In the genomic region with DNA sequence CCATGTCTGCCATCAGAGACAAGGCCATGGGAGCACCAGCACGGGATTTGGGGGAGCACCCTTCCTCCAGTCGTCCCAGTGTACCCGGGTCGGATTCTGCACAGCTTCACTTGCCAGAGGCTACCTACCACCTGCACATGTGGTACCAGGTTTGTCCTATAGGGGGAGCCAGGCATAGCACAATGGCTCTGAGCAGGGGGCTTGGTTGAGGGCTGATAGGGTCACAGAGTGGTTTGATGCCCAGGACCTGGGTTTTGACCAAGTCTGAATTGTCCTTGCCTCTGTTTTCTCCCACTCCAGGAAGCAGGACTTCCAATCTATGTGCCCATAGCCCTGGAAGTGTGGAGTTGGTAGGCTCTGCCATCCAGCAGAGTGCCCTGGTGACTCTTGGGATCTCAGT, we compare ENCODE assay signal across 11 mouse cellular contexts. TPM values are rescaled to one million over a fixed set of nuclear protein-coding genes. Genes with fewer than 3 reads are reported as not detected.
A peak's percentile ranks its signal among the peaks of the same experiment; 100 is the strongest.
DNase-seq lines count a peak whose midpoint lies in the region; ATAC-seq and TF ChIP-seq lines count a peak whose summit lies in the region.
"Had no signal": no experiment of that assay in that cellular context is flagged by ENCODE, and none has a peak within 500 bp of the region (broad histone marks: within the 10 kb centered on the region; RNA-seq: fewer than 3 reads in every experiment).

No protein-coding gene starts in this region.

- H3K4me1 ChIP-seq in bone marrow, adult 2 months (ENCODE audit: control insufficient read depth, insufficient read depth, low read length): peaks cover 13% of the 10 kb centered on the region
- H3K4me1 ChIP-seq in liver, postnatal 0 days (ENCODE audit: insufficient read depth): peaks cover 51% of the 10 kb centered on the region
- peaks cover 8% of the 10 kb centered on the region; the same call in 1 of the 2 replicates for H3K4me1 ChIP-seq in hindbrain, embryonic 12.5 days

- intact Hi-C loops in left cerebral cortex, adult 2 months (cut with DNase I): no loop called here

- no peak overlapping the region for H3K4me3 ChIP-seq in left cerebral cortex, adult 2 months
- H3K4me3 ChIP-seq in bone marrow, adult 2 months (replicated peaks; ENCODE audit: control insufficient read depth, low read depth, low read length): peak overlapping the region; percentile 2
- peak overlapping the region; percentile 67 for H3K4me3 ChIP-seq in liver, postnatal 0 days (ENCODE audit: low read depth, low read length)
- no peak overlapping the region for H3K4me3 ChIP-seq in hindbrain, embryonic 12.5 days
- H3K4me3 ChIP-seq: embryonic facial prominence, embryonic 13.5 days; limb, embryonic 13.5 days had no signal

- peak; percentile 53 for TF ChIP-seq CTCF in left cerebral cortex, adult 2 months (IDR thresholded peaks at IDR 0.05)
- peak; percentile 72 for TF ChIP-seq CTCF in bone marrow, adult 2 months (IDR thresholded peaks at IDR 0.05; ENCODE audit: control insufficient read depth, insufficient read depth, low read length)
- TF ChIP-seq CTCF in liver, postnatal 0 days (IDR thresholded peaks at IDR 0.05; ENCODE audit: low read depth): peak; percentile 84

- H3K36me3 ChIP-seq in liver, postnatal 0 days (replicated peaks; ENCODE audit: insufficient read depth, low read length): peaks cover 54% of the 10 kb centered on the region
- no peaks in the 10 kb centered on the region for H3K36me3 ChIP-seq in hindbrain, embryonic 12.5 days
- H3K36me3 ChIP-seq: embryonic facial prominence, embryonic 13.5 days; limb, embryonic 13.5 days had no signal

- ATAC-seq in liver, postnatal 0 days: no peak
- ATAC-seq in hindbrain, embryonic 12.5 days (ENCODE audit: low FRiP score): no peak

- H3K9me3 ChIP-seq in liver, postnatal 0 days (ENCODE audit: low read length): no peaks in the 10 kb centered on the region
- H3K9me3 ChIP-seq in hindbrain, embryonic 12.5 days (replicated peaks): no peaks in the 10 kb centered on the region
- H3K9me3 ChIP-seq: embryonic facial prominence, embryonic 13.5 days; limb, embryonic 13.5 days had no signal

- 0 out of 2 replicates have a peak overlapping the region, but pooled peaks have one; percentile 7 for H3K9ac ChIP-seq in liver, postnatal 0 days (replicated peaks)
- H3K9ac ChIP-seq in hindbrain, embryonic 12.5 days: no peak overlapping the region
- H3K9ac ChIP-seq: embryonic facial prominence, embryonic 13.5 days; limb, embryonic 13.5 days had no signal

- no peak for DNase-seq in left cerebral cortex, adult 2 months (ENCODE audit: extremely low spot score in 1 of 2, low spot score in 2 of 2)
- DNase-seq in left cerebral cortex, adult 8-10 months (ENCODE audit: low spot score in 2 of 2): no peak
- peak; percentile 73 for DNase-seq in liver, postnatal 0 days
- DNase-seq in thymus, postnatal 0 days (ENCODE audit: low spot score): peak; percentile 61
- DNase-seq in layer of hippocampus, postnatal 14 days (ENCODE audit: low spot score in 2 of 2): no peak
- no peak for DNase-seq in adrenal gland, adult 18-20 months (ENCODE audit: low spot score in 2 of 2)
- DNase-seq: adrenal gland, postnatal 25 days had no signal

- H3K4me2 ChIP-seq in liver, postnatal 0 days (ENCODE audit: low read depth, low read length): peak overlapping the region; percentile 77
- H3K4me2 ChIP-seq in hindbrain, embryonic 12.5 days (replicated peaks): no peak overlapping the region
- H3K4me2 ChIP-seq: embryonic facial prominence, embryonic 13.5 days; limb, embryonic 13.5 days had no signal

- WGBS in bone marrow, adult 2 months: 75% methylated on average over 4 of the region's 4 CpGs
- 63% methylated on average over 4 of the region's 4 CpGs for WGBS in liver, postnatal 0 days (ENCODE audit: insufficient replicate concordance)
- WGBS in hindbrain, embryonic 12.5 days: 62% methylated on average over 4 of the region's 4 CpGs

- TF ChIP-seq EP300 in liver, postnatal 0 days (IDR thresholded peaks at IDR 0.05; ENCODE audit: low read depth): no peak

- TF ChIP-seq POLR2A in bone marrow, adult 2 months (IDR thresholded peaks at IDR 0.05; ENCODE audit: borderline replicate concordance, control insufficient read depth, low read depth, low read length): no peak

- H3K27ac ChIP-seq in left cerebral cortex, adult 2 months: no peak overlapping the region
- H3K27ac ChIP-seq in bone marrow, adult 2 months (ENCODE audit: control insufficient read depth, insufficient read depth, low read depth, low read length, poor library complexity): no peak overlapping the region
- no peak overlapping the region for H3K27ac ChIP-seq in liver, postnatal 0 days (ENCODE audit: low read depth)
- H3K27ac ChIP-seq in hindbrain, embryonic 12.5 days: no peak overlapping the region
- H3K27ac ChIP-seq: embryonic facial prominence, embryonic 13.5 days; limb, embryonic 13.5 days had no signal

- no peaks in the 10 kb centered on the region for H3K27me3 ChIP-seq in liver, postnatal 0 days (ENCODE audit: insufficient read depth, low read length)
- H3K27me3 ChIP-seq in hindbrain, embryonic 12.5 days: no peaks in the 10 kb centered on the region
- H3K27me3 ChIP-seq: embryonic facial prominence, embryonic 13.5 days; limb, embryonic 13.5 days had no signal

RNA-seq across cellular contexts. Expression of gene Tnfrsf14, which starts 3.0 kb away (rescaled TPM):
- total RNA-seq in left cerebral cortex, adult 2 months (2021): 1 to 10 TPM; 1.3 to 1.5 TPM
- 1 to 10 TPM; 1.5 to 3.0 (median 2.8) TPM for total RNA-seq in left cerebral cortex, adult 8-10 months (2022)
- polyA plus RNA-seq in bone marrow, adult 2 months (2011; ENCODE audit: insufficient read depth, insufficient read length, low replicate concordance, missing spikeins): 155 and 183 TPM in 2 replicates
- 17.2 and 20.0 TPM in 2 replicates for polyA plus RNA-seq in liver, postnatal 0 days (2015; fragmentation: Nextera tagmentation; extraction: Ambion mirVana)
- polyA plus RNA-seq in thymus, postnatal 0 days (2015; fragmentation: Nextera tagmentation; extraction: Ambion mirVana): 5.3 and 6.4 TPM in 2 replicates
- polyA plus RNA-seq in hindbrain, embryonic 12.5 days (2016; fragmentation: Nextera tagmentation; extraction: Ambion mirVana): 0.79 and 0.97 TPM in 2 replicates
- 1 to 10 TPM in 1 of 2 experiments, under 1 TPM in 1; 0.81 to 1.1 TPM for total RNA-seq in layer of hippocampus, postnatal 14 days (2021)
- 1 to 10 TPM; 6.4 to 8.4 TPM for total RNA-seq in adrenal gland, adult 18-20 months (2021)

RNA-seq across cellular contexts. Expression of gene Fam213b, which starts 26.5 kb away (rescaled TPM):
- 10 to 100 TPM; 59.8 to 66.7 TPM for total RNA-seq in left cerebral cortex, adult 2 months (2021)
- 10 to 100 TPM; 56.5 to 68.1 (median 60.5) TPM for total RNA-seq in left cerebral cortex, adult 8-10 months (2022)
- 16.6 and 32.5 TPM in 2 replicates for polyA plus RNA-seq in bone marrow, adult 2 months (2011; ENCODE audit: insufficient read depth, insufficient read length, low replicate concordance, missing spikeins)
- 5.9 and 6.5 TPM in 2 replicates for polyA plus RNA-seq in liver, postnatal 0 days (2015; fragmentation: Nextera tagmentation; extraction: Ambion mirVana)
- polyA plus RNA-seq in thymus, postnatal 0 days (2015; fragmentation: Nextera tagmentation; extraction: Ambion mirVana): 229 and 245 TPM in 2 replicates
- 38.0 and 40.2 TPM in 2 replicates for polyA plus RNA-seq in hindbrain, embryonic 12.5 days (2016; fragmentation: Nextera tagmentation; extraction: Ambion mirVana)
- 10 to 100 TPM; 34.2 to 40.9 TPM for total RNA-seq in layer of hippocampus, postnatal 14 days (2021)
- total RNA-seq in adrenal gland, adult 18-20 months (2021): 100 to 1,000 TPM in 1 of 2 experiments, 10 to 100 TPM in 1; 15.5 to 104 TPM

RNA-seq across cellular contexts. Expression of gene Hes5, which starts 35.3 kb away (rescaled TPM):
- 10 to 100 TPM; 22.3 to 25.3 TPM for total RNA-seq in left cerebral cortex, adult 2 months (2021)
- total RNA-seq in left cerebral cortex, adult 8-10 months (2022): 10 to 100 TPM; 31.5 to 42.6 (median 41.9) TPM
- polyA plus RNA-seq in bone marrow, adult 2 months (2011; ENCODE audit: insufficient read depth, insufficient read length, low replicate concordance, missing spikeins): not detected in 2 replicates
- 0.15 and 0.21 TPM in 2 replicates for polyA plus RNA-seq in liver, postnatal 0 days (2015; fragmentation: Nextera tagmentation; extraction: Ambion mirVana)
- polyA plus RNA-seq in thymus, postnatal 0 days (2015; fragmentation: Nextera tagmentation; extraction: Ambion mirVana): 3.3 and 3.6 TPM in 2 replicates
- 293 and 329 TPM in 2 replicates for polyA plus RNA-seq in hindbrain, embryonic 12.5 days (2016; fragmentation: Nextera tagmentation; extraction: Ambion mirVana)
- 10 to 100 TPM; 36.2 to 37.0 TPM for total RNA-seq in layer of hippocampus, postnatal 14 days (2021)
- not detected for total RNA-seq in adrenal gland, adult 18-20 months (2021)
- total RNA-seq: adrenal gland, postnatal 25 days had no signal

RNA-seq across cellular contexts. Expression of gene Pank4, which starts 38.5 kb away (rescaled TPM):
- 10 to 100 TPM; 45.1 to 45.5 TPM for total RNA-seq in left cerebral cortex, adult 2 months (2021)
- total RNA-seq in left cerebral cortex, adult 8-10 months (2022): 10 to 100 TPM; 35.5 to 44.7 (median 38.6) TPM
- polyA plus RNA-seq in bone marrow, adult 2 months (2011; ENCODE audit: insufficient read depth, insufficient read length, low replicate concordance, missing spikeins): 29.7 and 30.3 TPM in 2 replicates
- polyA plus RNA-seq in liver, postnatal 0 days (2015; fragmentation: Nextera tagmentation; extraction: Ambion mirVana): 10.9 and 11.4 TPM in 2 replicates
- polyA plus RNA-seq in thymus, postnatal 0 days (2015; fragmentation: Nextera tagmentation; extraction: Ambion mirVana): 41.5 and 42.9 TPM in 2 replicates
- polyA plus RNA-seq in hindbrain, embryonic 12.5 days (2016; fragmentation: Nextera tagmentation; extraction: Ambion mirVana): 42.5 and 44.5 TPM in 2 replicates
- total RNA-seq in layer of hippocampus, postnatal 14 days (2021): 10 to 100 TPM; 29.8 to 35.0 TPM
- total RNA-seq in adrenal gland, adult 18-20 months (2021): 10 to 100 TPM; 28.3 to 31.9 TPM

RNA-seq across cellular contexts. Expression of gene Mmel1, which starts 56.0 kb away (rescaled TPM):
- total RNA-seq in left cerebral cortex, adult 2 months (2021): under 1 TPM; 0.41 to 0.84 TPM
- total RNA-seq in left cerebral cortex, adult 8-10 months (2022): 1 to 10 TPM in 2 of 4 experiments, under 1 TPM in 2; 0.37 to 1.2 (median 0.78) TPM
- 1.1 and 1.4 TPM in 2 replicates for polyA plus RNA-seq in bone marrow, adult 2 months (2011; ENCODE audit: insufficient read depth, insufficient read length, low replicate concordance, missing spikeins)
- polyA plus RNA-seq in liver, postnatal 0 days (2015; fragmentation: Nextera tagmentation; extraction: Ambion mirVana): 0.80 and 0.98 TPM in 2 replicates
- polyA plus RNA-seq in thymus, postnatal 0 days (2015; fragmentation: Nextera tagmentation; extraction: Ambion mirVana): 0.22 and 0.26 TPM in 2 replicates
- 0.40 and 0.41 TPM in 2 replicates for polyA plus RNA-seq in hindbrain, embryonic 12.5 days (2016; fragmentation: Nextera tagmentation; extraction: Ambion mirVana)
- total RNA-seq in layer of hippocampus, postnatal 14 days (2021): under 1 TPM; 0.33 to 0.41 TPM
- 1 to 10 TPM in 1 of 2 experiments, under 1 TPM in 1; 0.19 to 3.8 TPM for total RNA-seq in adrenal gland, adult 18-20 months (2021)

Comparison
In these comparisons a context has a peak if more than half of its experiments do, and no peak if none do; other contexts are left out.
1. DNase-seq: peak in liver, postnatal 0 days (single experiment) and thymus, postnatal 0 days (single experiment); none in left cerebral cortex, adult 2 months (0 of 2), left cerebral cortex, adult 8-10 months (0 of 2), layer of hippocampus, postnatal 14 days (0 of 2) and adrenal gland, adult 18-20 months (0 of 2).
2. H3K4me3 ChIP-seq: peak in bone marrow, adult 2 months (single experiment) and liver, postnatal 0 days (single experiment); none in left cerebral cortex, adult 2 months (single experiment) and hindbrain, embryonic 12.5 days (single experiment).
3. RNA of gene Hes5, which starts 35.3 kb away (total RNA-seq): 31.5 to 42.6 TPM in left cerebral cortex, adult 8-10 months, 36.2 to 37.0 TPM in layer of hippocampus, postnatal 14 days and 22.3 to 25.3 TPM in left cerebral cortex, adult 2 months; not detected in adrenal gland, adult 18-20 months; every median in the first group is over 10 times any median in the second.
4. Peak in every context shown above with its lines, with median percentiles within 50 percentile points of each other: CTCF ChIP-seq.